In genomic region chr15:28024965-28025338, GRCm38 (mm10) we compare ENCODE assay signal across 8 mouse cellular contexts. TPM values are rescaled to one million over a fixed set of nuclear protein-coding genes. Genes with fewer than 3 reads are reported as not detected.
DNase-seq lines count a peak whose midpoint lies in the region; ATAC-seq and TF ChIP-seq lines count a peak whose summit lies in the region.

No protein-coding gene starts in this region.

- peak; percentile 11 for ATAC-seq in embryonic facial prominence, embryonic 15.5 days (ENCODE audit: insufficient number of reproducible peaks, low FRiP score, low TSS enrichment, low read depth)
- ATAC-seq in heart, embryonic 11.5 days (replicated peaks; ENCODE audit: insufficient number of reproducible peaks, low FRiP score, low TSS enrichment): peak; percentile 22
- ATAC-seq in lung, postnatal 0 days: peak; percentile 7

- no peaks in the 10 kb centered on the region for H3K36me3 ChIP-seq in embryonic facial prominence, embryonic 15.5 days
- H3K36me3 ChIP-seq in heart, embryonic 11.5 days (ENCODE audit: control insufficient read depth, insufficient read depth, low read length): no peaks in the 10 kb centered on the region
- H3K36me3 ChIP-seq in lung, postnatal 0 days (ENCODE audit: insufficient read depth, low read length): no peaks in the 10 kb centered on the region

- peak overlapping the region; percentile 78 for H3K4me3 ChIP-seq in embryonic facial prominence, embryonic 15.5 days (replicated peaks)
- H3K4me3 ChIP-seq in heart, embryonic 11.5 days (ENCODE audit: low read depth, low read length): peak overlapping the region; percentile 66
- peak overlapping the region; percentile 80 for H3K4me3 ChIP-seq in lung, postnatal 0 days (ENCODE audit: low read depth, low read length)

- peak overlapping the region; percentile 89 for H3K4me2 ChIP-seq in embryonic facial prominence, embryonic 15.5 days (replicated peaks)
- H3K4me2 ChIP-seq in heart, embryonic 11.5 days: peak overlapping the region; percentile 90
- H3K4me2 ChIP-seq in lung, postnatal 0 days (replicated peaks; ENCODE audit: low read depth, low read length): peak overlapping the region; percentile 94

- H3K27me3 ChIP-seq in embryonic facial prominence, embryonic 15.5 days: no peaks in the 10 kb centered on the region
- no peaks in the 10 kb centered on the region for H3K27me3 ChIP-seq in heart, embryonic 11.5 days (ENCODE audit: control insufficient read depth, insufficient read depth, low read length)
- no peaks in the 10 kb centered on the region for H3K27me3 ChIP-seq in lung, postnatal 0 days (replicated peaks; ENCODE audit: insufficient read depth, low read length)

- peak; percentile 35 for DNase-seq in CD4-positive helper T cell, adult 2 months (ENCODE audit: low read depth, low spot score)
- DNase-seq in adrenal gland, postnatal 10 days: peak; percentile 67
- DNase-seq in kidney, postnatal 14 days: peak; percentile 66
- DNase-seq in lung, postnatal 0 days (ENCODE audit: low spot score): peak; percentile 37
- peak; percentile 51 for DNase-seq in retina, embryonic 14.5 days (ENCODE audit: low spot score)
- peak; percentile 53 for DNase-seq in urinary bladder, postnatal 14 days (ENCODE audit: low spot score)

- peaks cover 45% of the 10 kb centered on the region for H3K4me1 ChIP-seq in embryonic facial prominence, embryonic 15.5 days
- peaks cover 36% of the 10 kb centered on the region for H3K4me1 ChIP-seq in heart, embryonic 11.5 days (ENCODE audit: control insufficient read depth, insufficient read depth, low read length)
- H3K4me1 ChIP-seq in lung, postnatal 0 days (ENCODE audit: insufficient read depth, low read depth, low read length): peaks cover 20% of the 10 kb centered on the region; the same call in 1 of the 2 replicates

- peak overlapping the region; percentile 98 for H3K27ac ChIP-seq in embryonic facial prominence, embryonic 15.5 days (replicated peaks)
- peak overlapping the region; percentile 97 for H3K27ac ChIP-seq in heart, embryonic 11.5 days (ENCODE audit: low read depth, low read length)
- peak overlapping the region; percentile 97 for H3K27ac ChIP-seq in lung, postnatal 0 days (ENCODE audit: low read length)

- TF ChIP-seq EP300 in lung, postnatal 0 days (IDR thresholded peaks at IDR 0.05): no peak

- no peak for TF ChIP-seq CTCF in lung, postnatal 0 days (IDR thresholded peaks at IDR 0.05)

- peak overlapping the region; percentile 94 for H3K9ac ChIP-seq in embryonic facial prominence, embryonic 15.5 days
- peak overlapping the region; percentile 80 for H3K9ac ChIP-seq in heart, embryonic 11.5 days (ENCODE audit: low read depth, low read length)
- H3K9ac ChIP-seq in lung, postnatal 0 days (replicated peaks; ENCODE audit: low read depth): peak overlapping the region; percentile 83

- H3K9me3 ChIP-seq in embryonic facial prominence, embryonic 15.5 days (replicated peaks): no peaks in the 10 kb centered on the region
- no peaks in the 10 kb centered on the region for H3K9me3 ChIP-seq in heart, embryonic 11.5 days (replicated peaks; ENCODE audit: control insufficient read depth, low read length)
- H3K9me3 ChIP-seq in lung, postnatal 0 days (ENCODE audit: low read length): no peaks in the 10 kb centered on the region

- under 1% methylated on average over 54 of the region's 54 CpGs for WGBS in embryonic facial prominence, embryonic 15.5 days
- WGBS in heart, embryonic 11.5 days (ENCODE audit: insufficient replicate concordance): under 1% methylated on average over 50 of the region's 54 CpGs
- WGBS in lung, postnatal 0 days: 3% methylated on average over 39 of the region's 54 CpGs

RNA-seq across cellular contexts. Expression of gene Trio, which starts 0.7 kb away (rescaled TPM):
- total RNA-seq in adrenal gland, postnatal 10 days (2021): 10 to 100 TPM; 49.8 to 81.3 TPM
- 45.3 and 54.5 TPM in 2 replicates for polyA plus RNA-seq in embryonic facial prominence, embryonic 15.5 days (2015; fragmentation: Nextera tagmentation; extraction: Ambion mirVana)
- 18.5 and 28.5 TPM in 2 replicates for polyA plus RNA-seq in heart, embryonic 11.5 days (2014; fragmentation: Nextera tagmentation; extraction: Ambion mirVana)
- 15.6 and 18.4 TPM in 2 replicates for polyA plus RNA-seq in lung, postnatal 0 days (2015; fragmentation: Nextera tagmentation; extraction: Ambion mirVana)

Comparison
In these comparisons a context has a peak if more than half of its experiments do, and no peak if none do; other contexts are left out.
1. Peak in every context shown above with its lines: DNase-seq, ATAC-seq, H3K4me3 ChIP-seq and H3K27ac ChIP-seq.